Mouse (Mus musculus): ENCODE results near the gene Asb8.

Gene Asb8

GRCm38 (mm10) chr15:98165525-98165924, at the start of gene Asb8:
Asb8 (minus strand) TSS chr15:98165625.
- DNase-seq = no peak

- DNase-seq = peak; percentile 7 to 30
Measured at GRCm38 (mm10) chr15:98214130-98214529, 48.7 kb upstream of the Asb8 start.

GRCm38 (mm10) chr15:98213336-98213870, 48.0 kb upstream of the Asb8 start:
- peak; percentile 4 to 34 for DNase-seq

DNA sequence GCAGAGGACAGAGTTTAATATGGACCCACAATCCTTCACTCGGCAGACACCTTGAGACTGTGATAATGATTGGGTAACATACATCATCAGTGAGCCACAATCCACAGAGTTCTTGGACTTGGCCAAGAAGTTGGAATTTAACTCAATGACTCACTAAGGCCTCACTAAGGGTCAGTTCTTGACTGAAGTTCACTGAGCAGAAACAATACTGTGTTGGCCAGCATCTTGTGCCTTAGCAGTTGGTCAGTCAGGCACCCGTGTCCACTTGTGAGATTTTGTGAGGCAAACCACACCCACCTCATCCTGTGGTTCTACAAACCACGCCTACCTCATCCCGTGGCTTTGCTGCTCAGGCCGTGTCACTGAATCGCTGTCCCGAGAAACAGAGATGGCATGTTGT, 44.3 kb upstream of the Asb8 start:
- no peak for DNase-seq

DNA sequence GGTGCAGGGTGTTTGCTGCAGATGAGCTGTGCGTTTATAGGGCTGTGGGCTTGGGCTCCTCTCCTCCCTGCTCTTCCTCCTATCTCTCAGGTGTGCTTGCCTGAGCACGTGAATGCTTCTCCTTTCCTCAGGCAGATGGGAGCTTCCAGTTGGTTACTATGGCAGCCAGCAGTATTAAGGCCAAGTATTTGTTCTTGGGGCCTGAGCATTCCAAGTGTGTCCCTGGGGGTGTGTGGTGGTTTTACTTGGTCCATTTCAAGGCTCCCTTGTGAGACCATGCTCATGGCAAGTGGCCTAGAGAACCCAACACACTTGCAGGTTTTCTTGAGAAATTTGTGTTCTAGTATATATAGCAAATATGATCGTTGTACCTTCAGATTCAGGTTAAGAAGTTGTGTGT, 30.0 kb upstream of the Asb8 start, which contains the start of gene Olfr288:
Gene Olfr288, minus strand, starts transcription at position 101 of the 400 bp plus-strand sequence.
- no peak for DNase-seq

DNA sequence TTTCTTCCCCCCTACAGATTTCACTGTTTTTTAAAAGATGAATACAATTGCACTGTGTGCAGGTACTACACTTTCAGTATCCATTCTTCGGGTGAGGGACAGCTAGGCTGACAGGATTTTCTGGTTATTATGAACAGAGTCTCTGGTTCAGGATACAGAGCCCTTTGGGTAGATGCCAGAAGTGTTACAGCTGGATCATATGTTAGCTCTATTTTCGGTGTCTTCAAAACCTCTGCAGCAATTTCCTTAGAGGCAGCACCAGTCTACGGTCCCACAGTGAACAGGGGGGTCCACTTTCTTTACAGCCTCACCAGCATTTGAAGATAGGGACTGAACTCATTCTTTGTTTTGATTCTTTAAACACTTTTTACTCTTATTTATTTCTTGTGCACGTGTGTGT, 19.0 kb upstream of the Asb8 start:
- no peak for DNase-seq

- DNase-seq = no peak
Measured at GRCm38 (mm10) chr15:98181856-98182570, 16.6 kb upstream of the Asb8 start.

- DNase-seq = peak; percentile 93 to 95
Measured at GRCm38 (mm10) chr15:98181132-98181711, 15.8 kb upstream of the Asb8 start.

DNA sequence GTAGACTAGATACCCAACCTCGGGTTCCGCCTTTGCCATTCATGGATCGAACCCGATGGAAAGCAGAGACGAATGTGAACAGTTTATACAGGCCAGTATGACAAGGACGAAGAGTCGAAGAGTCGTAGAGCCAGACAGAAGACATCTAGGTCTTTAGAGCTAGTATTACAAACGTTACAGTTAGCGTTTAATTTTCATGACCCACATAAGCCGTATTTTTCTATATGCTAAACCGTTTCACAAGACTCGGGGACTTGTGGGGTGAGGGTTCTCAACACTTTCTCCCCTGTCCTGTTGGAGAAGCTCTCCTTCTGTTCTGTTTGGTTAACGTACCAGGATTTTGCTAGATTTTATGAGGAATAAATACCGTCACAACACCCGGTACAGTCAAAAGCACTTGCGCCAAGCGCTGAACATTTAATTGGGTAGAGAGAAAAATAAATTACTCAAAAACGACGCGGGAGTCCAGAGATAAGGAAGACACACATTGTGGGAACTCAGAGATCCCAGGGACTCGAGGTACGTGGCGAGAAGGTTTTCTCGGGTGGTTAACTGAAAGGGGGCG, 15.2 kb upstream of the Asb8 start:
- no peak for DNase-seq

GRCm38 (mm10) chr15:98177320-98177719, 11.9 kb upstream of the Asb8 start:
- no peak for DNase-seq

DNA sequence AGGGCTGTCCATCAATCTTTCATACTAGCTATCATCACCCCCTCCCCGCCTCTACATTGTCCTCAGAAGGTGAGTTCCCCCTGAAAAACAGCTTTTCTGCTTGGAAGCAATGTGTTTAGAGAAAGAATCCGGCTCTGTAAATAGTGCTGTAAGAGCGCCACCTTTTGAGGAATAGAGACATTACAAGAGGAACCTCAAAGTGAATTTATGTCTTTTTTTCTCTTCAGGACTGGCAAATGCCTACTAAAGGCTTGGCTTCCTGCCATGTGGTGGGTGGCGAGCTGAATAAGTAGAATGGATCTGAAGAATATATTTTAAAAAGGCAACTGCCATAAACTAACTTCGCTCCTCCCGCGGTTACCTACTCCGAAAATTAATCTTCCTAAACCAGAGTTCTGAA, 8.4 kb upstream of the Asb8 start:
- peak in 1 of 2 experiments; percentile 10 for DNase-seq

- no peak for DNase-seq
Measured at GRCm38 (mm10) chr15:98172113-98172512, 6.7 kb upstream of the Asb8 start.

GRCm38 (mm10) chr15:98170917-98171316, 5.5 kb upstream of the Asb8 start:
- DNase-seq = no peak

DNA sequence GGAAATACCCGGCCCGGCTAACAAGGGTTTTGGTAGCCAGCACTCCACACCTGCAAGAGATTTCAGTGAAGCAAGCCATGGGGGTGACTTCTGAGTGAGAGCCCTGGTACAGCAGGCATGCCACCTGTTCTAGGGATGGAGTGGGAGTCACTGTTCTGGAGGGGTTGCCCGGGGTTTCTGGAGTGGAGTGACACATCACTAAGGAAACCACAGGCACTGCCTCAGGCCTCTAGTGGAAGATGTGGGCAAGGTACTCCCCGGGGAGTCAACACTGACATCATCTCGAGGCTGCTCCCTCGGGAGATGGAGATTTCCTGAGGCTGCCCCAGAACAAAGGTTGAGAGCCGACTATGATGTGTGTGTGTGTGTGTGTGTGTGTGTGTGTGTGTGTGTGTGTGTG, 4.9 kb upstream of the Asb8 start:
- no peak for DNase-seq

- no peak for DNase-seq
Measured at GRCm38 (mm10) chr15:98168622-98169004, 3.2 kb upstream of the Asb8 start.

DNA sequence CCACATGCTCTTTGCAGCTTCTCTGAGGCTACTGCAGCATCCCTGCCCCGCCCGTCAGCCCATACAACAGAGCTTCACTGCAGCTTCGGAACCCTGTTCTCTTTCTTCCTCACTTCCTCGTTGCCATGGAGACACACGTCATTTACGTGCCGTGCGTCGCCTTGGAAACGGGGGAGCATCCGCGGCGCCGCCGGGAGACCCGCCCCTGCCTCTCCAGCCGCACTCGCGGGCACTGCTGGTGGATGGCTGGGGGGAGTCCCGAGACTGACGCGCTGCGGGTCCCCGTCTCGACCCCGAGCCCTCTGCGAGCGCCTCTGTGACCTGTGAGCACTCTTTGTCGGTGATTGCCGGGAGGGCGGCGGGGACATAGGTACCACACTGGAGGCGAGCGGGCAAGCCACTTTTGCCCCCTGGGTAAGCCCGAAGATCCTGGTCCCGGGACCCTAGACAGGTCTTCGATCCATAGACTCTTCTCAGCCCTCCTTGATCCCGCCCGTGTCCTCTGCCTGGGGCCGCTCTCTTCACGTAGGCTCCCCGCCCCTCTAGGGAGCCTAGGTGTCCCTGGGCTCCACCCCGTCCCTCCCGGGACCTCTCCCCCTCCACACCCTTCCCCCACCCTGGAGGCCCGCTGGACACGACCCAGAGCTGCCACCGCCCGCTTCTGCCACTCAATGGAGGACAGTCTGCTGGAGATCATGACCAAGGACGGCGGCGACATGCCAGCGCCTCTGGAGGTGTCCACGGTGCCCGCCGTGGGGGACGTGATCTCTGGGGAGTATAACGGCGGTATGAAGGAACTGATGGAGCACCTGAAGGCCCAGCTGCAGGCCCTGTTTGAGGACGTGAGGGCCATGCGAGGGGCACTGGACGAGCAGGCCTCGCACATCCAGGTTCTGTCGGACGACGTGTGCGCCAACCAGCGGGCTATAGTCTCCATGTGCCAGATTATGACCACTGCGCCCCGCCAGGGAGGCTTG, 2.5 kb upstream of the Asb8 start:
- peak; percentile 45 to 62 for DNase-seq

DNA sequence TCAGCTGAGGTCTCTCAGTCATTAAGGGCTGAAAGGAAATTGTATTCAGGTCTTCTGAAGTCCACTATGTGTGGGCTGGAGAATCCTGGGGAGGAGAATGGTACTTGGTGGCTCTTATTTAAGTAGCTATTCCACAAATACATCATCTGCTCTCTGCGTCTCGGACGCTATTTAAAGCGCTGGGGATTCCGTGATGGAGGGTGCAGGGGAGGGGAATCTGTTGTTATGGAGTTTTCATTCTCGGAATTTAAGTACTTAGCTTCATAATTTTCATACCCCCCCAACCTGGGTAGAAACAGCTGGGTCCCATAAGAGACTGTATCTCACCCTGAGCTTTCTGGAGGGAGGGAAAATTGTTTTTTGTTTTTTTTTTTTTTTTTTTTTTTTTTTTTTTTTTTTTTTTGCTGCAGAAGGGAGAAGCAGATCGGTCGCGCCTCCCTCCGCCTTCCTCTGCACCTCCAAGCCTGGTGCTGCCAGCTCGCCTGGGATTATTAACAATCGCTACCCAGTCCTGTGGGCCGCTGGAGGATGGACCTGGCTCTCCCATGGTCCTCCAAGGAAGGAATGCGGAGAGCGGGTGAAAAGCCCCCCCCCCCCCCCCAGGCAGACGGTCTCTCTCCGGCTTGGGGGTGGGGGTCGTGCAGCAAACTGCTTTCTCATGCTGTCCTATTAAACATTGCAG, 1.7 kb upstream of the Asb8 start, which contains the start of gene Ccdc184:
Gene Ccdc184, plus strand, starts transcription at position 196 of the 682 bp plus-strand sequence.
- no peak for DNase-seq

DNA sequence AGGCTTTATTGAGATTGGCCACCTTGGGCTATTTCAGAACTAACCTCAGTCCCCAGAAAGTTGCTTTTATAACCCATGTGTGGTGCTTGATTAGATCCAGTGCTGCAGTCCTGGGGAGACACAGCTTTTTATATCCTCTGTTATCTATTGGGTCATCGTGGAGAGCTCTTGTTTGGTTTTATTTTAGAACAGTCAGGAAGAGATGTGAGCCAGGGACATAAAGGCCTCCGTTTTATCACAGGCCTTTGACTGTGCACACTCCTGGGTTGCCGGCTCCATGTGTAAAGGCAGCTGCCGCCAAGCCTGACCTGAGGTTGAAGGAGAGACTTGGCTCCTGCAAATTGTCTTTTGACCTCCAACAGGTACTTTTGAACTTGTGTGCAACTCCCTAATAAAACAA, 2.9 kb downstream of the Asb8 start:
- DNase-seq = no peak

DNA sequence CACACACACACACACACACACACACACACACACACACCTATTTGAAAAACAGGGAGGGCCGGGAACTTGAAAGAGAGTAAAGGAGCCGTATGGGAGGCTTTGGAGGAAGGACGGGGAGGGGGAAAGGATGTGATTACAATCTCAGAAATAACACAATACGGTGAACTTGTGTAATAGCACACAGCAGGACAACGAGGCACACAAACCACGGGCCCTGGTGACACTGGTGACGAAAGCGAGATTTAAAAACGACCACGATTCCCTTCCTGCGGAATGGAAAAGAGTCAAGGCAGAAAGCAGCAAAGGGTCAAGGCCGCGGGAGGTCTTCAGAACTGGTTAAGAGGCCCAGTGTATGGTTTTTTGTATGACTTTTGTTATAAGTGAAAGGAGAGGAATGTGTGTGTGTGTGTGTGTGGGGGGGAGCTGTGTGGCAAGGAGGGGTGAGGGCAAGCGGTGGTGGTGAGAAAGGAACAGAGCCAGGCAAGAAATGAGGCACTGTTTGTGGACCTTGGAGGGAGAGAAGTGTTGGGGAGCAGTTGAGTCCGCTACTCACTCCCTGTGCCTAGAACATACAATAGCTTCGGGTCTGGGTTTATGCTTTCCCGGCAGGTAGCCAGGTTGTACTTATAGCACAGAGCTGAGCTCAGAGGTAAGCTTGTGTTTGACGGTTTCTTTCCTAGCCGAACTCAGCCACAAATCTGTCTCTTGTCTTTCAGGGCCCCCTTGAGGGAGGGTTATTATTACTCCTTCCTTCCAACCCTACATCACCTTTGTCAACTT, 4.2 kb downstream of the Asb8 start:
- DNase-seq = peak in 1 of 2 experiments; percentile 14

DNA sequence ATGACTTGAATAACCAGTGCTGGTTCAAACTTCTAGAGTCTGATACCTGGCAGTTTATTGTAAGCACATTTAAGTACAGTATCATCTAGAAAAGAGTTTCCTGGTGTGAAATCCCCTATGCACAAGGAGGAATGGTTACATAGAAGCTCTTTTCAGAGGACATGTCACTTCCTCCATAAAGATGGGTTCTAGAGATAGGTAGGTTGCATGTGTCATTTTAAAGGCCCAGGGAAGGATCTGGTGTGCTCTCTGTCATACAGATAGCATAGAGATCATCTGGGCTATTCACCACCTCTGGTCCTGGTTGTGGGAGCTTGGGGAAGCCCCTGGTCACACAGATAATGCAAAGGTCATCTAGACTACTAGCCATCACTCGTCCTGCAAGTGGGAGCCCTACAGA, 8.2 kb downstream of the Asb8 start:
- DNase-seq = no peak

GRCm38 (mm10) chr15:98155944-98156343, 9.5 kb downstream of the Asb8 start:
- peak in 1 of 2 experiments; percentile 7 for DNase-seq
